Mouse (Mus musculus) left cerebral cortex, postnatal 4 days (tissue): ENCODE results near the gene Polr1a. TPM values are rescaled to one million over a fixed set of nuclear protein-coding genes. Genes with fewer than 3 reads are reported as not detected.

ENCODE experiments used
- DNase-seq: peaks from one replicate; pipeline ENCODE4 v3.0.0-alpha.2; 2022
- intact Hi-C: fragments of 180-260 bp; cut with DNase I; formaldehyde crosslinking; loops from one replicate; pipeline ENCODE4 v1.15.1; 2025
- total RNA-seq, 2 experiments: library from RNA; stranded (reverse); gene quantifications; 2 replicates each; pipeline ENCODE4 v1.2.3; 2021

The Polr1a gene
- total RNA-seq, 2 experiments from 2014 or later = 36.7 to 40.3 TPM

GRCm38 (mm10) chr6:71946121-71946520, 37.3 kb downstream of the Polr1a start:
- DNase-seq = no peak
- intact Hi-C loops = no loop called here

GRCm38 (mm10) chr6:71949721-71950120, 40.9 kb downstream of the Polr1a start:
- DNase-seq = no peak
- intact Hi-C loops = no loop called here

- DNase-seq = peak; percentile 19
- intact Hi-C loops = no loop called here
Observed at GRCm38 (mm10) chr6:71950592-71950991, 41.7 kb downstream of the Polr1a start.

GRCm38 (mm10) chr6:71951192-71951591, 42.3 kb downstream of the Polr1a start:
- intact Hi-C loops = no loop called here
- DNase-seq = no peak

- intact Hi-C loops = no loop called here
- DNase-seq = no peak
Observed at GRCm38 (mm10) chr6:71962119-71962518, 53.3 kb downstream of the Polr1a start.

- DNase-seq = no peak
- intact Hi-C loops = no loop called here
Observed at GRCm38 (mm10) chr6:71962706-71963105, 53.9 kb downstream of the Polr1a start.

DNA sequence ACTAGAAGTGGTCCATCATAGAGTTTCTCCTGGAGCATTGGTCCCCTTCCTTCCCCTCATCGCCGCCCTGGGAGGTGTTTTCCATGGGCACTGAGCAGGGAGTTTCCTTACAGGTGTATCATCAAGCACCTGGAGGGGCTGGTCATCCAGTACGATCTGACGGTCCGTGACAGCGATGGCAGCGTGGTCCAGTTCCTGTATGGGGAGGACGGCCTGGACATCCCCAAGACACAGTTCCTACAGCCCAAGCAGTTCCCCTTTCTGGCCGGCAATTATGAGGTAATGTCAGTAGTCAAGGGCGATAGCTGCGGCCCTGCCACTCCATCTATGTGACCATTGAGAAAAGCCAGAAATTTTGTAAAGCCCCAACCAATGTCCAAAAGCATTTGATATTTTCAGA, 54.7 kb downstream of the Polr1a start:
- DNase-seq = no peak
- intact Hi-C loops = no loop called here

GRCm38 (mm10) chr6:71966683-71967303, 57.9 kb downstream of the Polr1a start:
- intact Hi-C loops = no loop called here
- DNase-seq = no peak

- intact Hi-C loops = no loop called here
- no peak for DNase-seq
Observed at GRCm38 (mm10) chr6:71967847-71968246, 59.0 kb downstream of the Polr1a start.

GRCm38 (mm10) chr6:71969459-71969858, 60.6 kb downstream of the Polr1a start:
- DNase-seq = no peak
- intact Hi-C loops = no loop called here

GRCm38 (mm10) chr6:71970154-71970553, 61.3 kb downstream of the Polr1a start:
- DNase-seq = no peak
- intact Hi-C loops = no loop called here

DNA sequence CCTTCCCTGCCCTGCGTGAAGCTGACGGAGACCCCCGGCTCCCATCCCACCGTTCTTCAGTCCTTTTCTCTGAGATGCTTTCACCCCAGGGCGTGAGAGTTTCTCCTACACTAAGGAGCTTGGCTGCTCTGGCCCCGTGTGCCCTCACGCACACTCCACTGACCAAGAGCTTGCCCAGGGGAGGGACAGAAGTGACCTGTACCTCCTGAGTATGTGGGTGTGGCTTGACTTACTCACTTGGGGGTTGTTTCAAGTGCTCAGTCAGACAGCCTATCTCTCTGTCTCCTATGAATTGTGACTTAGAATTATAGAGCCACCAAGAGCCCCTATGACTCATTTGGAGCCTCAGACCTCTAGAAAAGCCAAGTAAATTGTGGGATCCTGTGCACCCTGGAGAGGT, 67.7 kb downstream of the Polr1a start:
- intact Hi-C loops = no loop called here
- no peak for DNase-seq

GRCm38 (mm10) chr6:71980165-71980564, 71.3 kb downstream of the Polr1a start:
- intact Hi-C loops = no loop called here
- no peak for DNase-seq

DNA sequence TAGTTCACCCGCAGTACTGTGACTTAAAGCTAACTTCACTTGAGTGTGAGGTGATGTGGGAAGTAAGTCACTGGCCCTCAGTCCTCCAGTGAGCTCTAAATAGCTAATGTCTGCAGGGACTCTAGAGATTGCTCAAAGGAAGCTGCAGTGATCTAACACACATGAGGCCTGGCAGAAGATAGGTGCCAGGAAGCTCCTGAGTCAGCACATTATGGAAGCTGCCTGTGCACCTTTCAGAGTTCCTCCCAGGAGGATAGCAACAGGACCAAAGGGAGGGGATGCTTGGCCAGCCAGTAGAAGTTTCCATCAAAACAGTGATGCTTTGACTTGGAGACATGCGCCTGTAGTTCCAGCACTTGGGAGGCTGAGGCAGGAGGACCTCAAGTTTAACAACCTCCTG, 71.7 kb downstream of the Polr1a start:
- no peak for DNase-seq
- intact Hi-C loops = no loop called here

DNA sequence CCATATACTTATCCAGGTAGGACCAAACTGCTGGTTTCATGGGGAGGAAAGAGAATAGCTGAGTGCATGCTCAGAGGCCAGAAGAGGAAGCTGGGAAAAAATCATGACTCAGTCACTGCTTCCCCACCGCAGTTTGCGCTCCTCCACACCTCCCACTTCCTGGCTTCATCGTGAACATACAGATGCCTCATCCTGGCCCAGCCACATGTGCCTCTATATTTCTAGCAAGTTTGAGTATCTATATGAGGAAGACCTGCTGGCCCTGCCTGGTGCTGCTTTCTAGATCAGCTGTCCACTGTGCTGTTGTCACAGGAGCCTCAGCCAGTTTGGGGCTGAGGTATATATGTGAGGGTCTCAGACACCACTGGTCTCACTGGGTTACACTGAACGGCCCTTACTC, 72.6 kb downstream of the Polr1a start:
- intact Hi-C loops = no loop called here
- DNase-seq = no peak

- DNase-seq = no peak
- intact Hi-C loops = no loop called here
Observed at GRCm38 (mm10) chr6:71985984-71986383, 77.1 kb downstream of the Polr1a start.

- intact Hi-C loops = no loop called here
- no peak for DNase-seq
Observed at GRCm38 (mm10) chr6:71987546-71988248, 78.8 kb downstream of the Polr1a start.

GRCm38 (mm10) chr6:71989647-71990351, 80.9 kb downstream of the Polr1a start:
- intact Hi-C loops = no loop called here
- DNase-seq = peak; percentile 63

GRCm38 (mm10) chr6:71990371-71990837, 81.6 kb downstream of the Polr1a start:
- intact Hi-C loops = no loop called here
- DNase-seq = peak; percentile 32

DNA sequence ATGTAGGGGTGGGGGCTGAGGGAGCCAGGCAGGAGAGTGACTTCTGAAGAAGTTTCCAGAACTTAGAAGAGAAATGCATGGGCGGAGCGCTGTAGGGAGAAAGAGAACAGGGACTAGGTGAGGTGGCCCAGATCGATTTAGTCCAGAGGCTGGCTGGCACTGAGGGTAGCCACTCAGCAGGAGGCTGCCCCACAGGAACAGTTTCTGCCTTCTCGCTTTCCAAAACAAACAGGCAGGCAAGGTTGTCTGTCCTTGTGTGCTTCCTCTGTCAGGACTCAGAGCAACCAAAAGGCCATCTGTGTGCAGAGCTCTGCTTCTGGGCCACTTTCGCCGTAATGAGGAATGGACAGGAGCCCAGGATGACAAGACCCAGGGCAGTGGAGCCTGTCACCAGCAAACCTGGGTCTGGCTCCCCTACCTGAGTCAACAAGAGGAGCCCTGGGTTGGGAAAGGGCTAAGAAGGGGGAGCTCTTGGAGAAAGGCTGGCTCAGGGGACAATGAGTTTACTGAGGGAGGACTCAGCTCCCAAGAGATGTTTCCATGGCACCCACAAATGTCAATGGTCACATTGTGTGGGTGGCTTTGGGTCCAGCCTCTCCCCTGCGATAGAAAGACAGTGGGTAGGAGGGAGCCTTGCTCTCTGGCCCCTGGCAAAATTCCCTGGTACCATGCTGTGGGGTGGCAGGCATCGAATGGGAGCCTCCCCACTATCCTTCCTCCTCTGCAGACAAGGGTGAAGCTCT, 82.5 kb downstream of the Polr1a start:
- intact Hi-C loops = no loop called here
- peak; percentile 65 for DNase-seq

- intact Hi-C loops = no loop called here
- no peak for DNase-seq
Observed at GRCm38 (mm10) chr6:71991933-71992325, 83.1 kb downstream of the Polr1a start.
